Mouse (Mus musculus) cerebellum, adult 2 months (tissue): ENCODE results near the gene Tsc22d1. TPM values are rescaled to one million over a fixed set of nuclear protein-coding genes. Genes with fewer than 3 reads are reported as not detected.
A peak's percentile ranks its signal among the peaks of the same experiment; 100 is the strongest.

Experiments used
- DNase-seq, 2 experiments: peaks; one replicate each; pipeline ENCODE4 v3.0.0; 2021
- H3K27ac ChIP-seq: fragments of 200-500 bp; 2 replicates; pipeline ENCODE4 v1.5.1; 2012; ENCODE audit warnings: low read length, control low read depth, inconsistent platforms; ENCODE audit not compliant: insufficient read depth
- H3K27me3 ChIP-seq: fragments of 200-500 bp; 2 replicates; pipeline ENCODE4 v1.6.1; 2012; ENCODE audit warnings: inconsistent platforms, mild to moderate bottlenecking, low read length, moderate library complexity; ENCODE audit not compliant: control insufficient read depth, insufficient read depth
- H3K4me1 ChIP-seq: fragments of 200-500 bp; 2 replicates; pipeline ENCODE4 v1.6.1; 2011; ENCODE audit warnings: low read length; ENCODE audit not compliant: control insufficient read depth, insufficient read depth
- H3K4me3 ChIP-seq: fragments of 200-500 bp; replicated peaks from 2 replicates; pipeline ENCODE3; 2011; ENCODE audit warnings: mild to moderate bottlenecking, low read depth, low read length, control low read depth; ENCODE audit not compliant: insufficient read depth
- CTCF ChIP-seq: fragments of 200-500 bp; IDR thresholded peaks from 2 replicates; pipeline ENCODE4 v1.5.1; 2011; ENCODE audit warnings: low read depth, mild to moderate bottlenecking, control low read depth, low read length, moderate library complexity, borderline replicate concordance; ENCODE audit not compliant: insufficient read depth
- POLR2A ChIP-seq: fragments of 200-500 bp; IDR thresholded peaks from 2 replicates; pipeline ENCODE4 v1.6.1; 2011; ENCODE audit warnings: low read length, control low read depth, borderline replicate concordance; ENCODE audit not compliant: insufficient read depth
- WGBS: fragments of 180-500 bp; shearing (Covaris S2); methylation state at CpG from one replicate; pipeline ENCODE4 v1.1.7; 2018; 5-methylcytosine and 5-hydroxymethylcytosine counted together
- polyA plus RNA-seq: library from polyadenylated mRNA; depleted of rRNA; stranded (reverse); fragments of >200 nt; gene quantifications from 2 replicates; pipeline ENCODE4 v1.2.3, GENCODE M21; 2012

Tsc22d1 gene
- polyA plus RNA-seq, 1 experiment = 362 TPM

- H3K27me3 ChIP-seq = no peaks in the 10 kb centered on the region
- 56% methylated on average over 4 of the region's 4 CpGs for WGBS
- no peak for TF ChIP-seq POLR2A
- no peak for TF ChIP-seq CTCF
Observed at GRCm38 (mm10) chr14:76476770-76477169, 62.0 kb downstream of the Tsc22d1 start.

GRCm38 (mm10) chr14:76478076-76478475, 63.3 kb downstream of the Tsc22d1 start:
- Histone ChIP-seq H3K27me3 (no peaks in the 10 kb centered on the region), H3K27ac (no peak overlapping the region), H3K4me1 (peaks cover 3% of the 10 kb centered on the region), H3K4me3 (no peak overlapping the region)
- 85% methylated on average over 2 of the region's 2 CpGs for WGBS
- TF ChIP-seq POLR2A = no peak
- TF ChIP-seq CTCF = no peak
- DNase-seq = no peak

More at GRCm38 (mm10) chr14:76476770-76477169, 62.0 kb downstream of the Tsc22d1 start:
- no peak overlapping the region for H3K4me3 ChIP-seq
- DNase-seq = no peak
- H3K4me1 ChIP-seq = no peaks in the 10 kb centered on the region
- no peak overlapping the region for H3K27ac ChIP-seq

GRCm38 (mm10) chr14:76478616-76479015, 63.9 kb downstream of the Tsc22d1 start:
- no peak overlapping the region for H3K4me3 ChIP-seq
- H3K4me1 ChIP-seq = peaks cover 3% of the 10 kb centered on the region
- no peaks in the 10 kb centered on the region for H3K27me3 ChIP-seq
- 53% methylated on average over 6 of the region's 6 CpGs for WGBS
- TF ChIP-seq CTCF = no peak
- TF ChIP-seq POLR2A = no peak
- no peak overlapping the region for H3K27ac ChIP-seq
- DNase-seq = no peak

- 31% methylated on average over 6 of the region's 6 CpGs for WGBS
Observed at GRCm38 (mm10) chr14:76479867-76480266, 65.1 kb downstream of the Tsc22d1 start.

GRCm38 (mm10) chr14:76480507-76480906, 65.7 kb downstream of the Tsc22d1 start:
- TF ChIP-seq CTCF = no peak
- TF ChIP-seq POLR2A = no peak
- Histone ChIP-seq H3K27ac (no peak overlapping the region), H3K27me3 (no peaks in the 10 kb centered on the region), H3K4me3 (no peak overlapping the region), H3K4me1 (peaks cover 3% of the 10 kb centered on the region)
- 91% methylated on average over 11 of the region's 11 CpGs for WGBS
- DNase-seq = no peak

More at GRCm38 (mm10) chr14:76479867-76480266, 65.1 kb downstream of the Tsc22d1 start:
- Histone ChIP-seq H3K27ac (no peak overlapping the region), H3K4me3 (no peak overlapping the region), H3K27me3 (no peaks in the 10 kb centered on the region), H3K4me1 (peaks cover 3% of the 10 kb centered on the region)
- DNase-seq = peak in 1 of 2 experiments; percentile 43
- peak; percentile 61; the same call in 1 of the 2 replicates for TF ChIP-seq CTCF
- TF ChIP-seq POLR2A = no peak

- Histone ChIP-seq H3K27ac (no peak overlapping the region), H3K4me1 (peaks cover 14% of the 10 kb centered on the region), H3K27me3 (no peaks in the 10 kb centered on the region), H3K4me3 (no peak overlapping the region)
- 97% methylated on average over 1 of the region's 1 CpGs for WGBS
- no peak for DNase-seq
- no peak for TF ChIP-seq POLR2A
- no peak for TF ChIP-seq CTCF
Observed at GRCm38 (mm10) chr14:76483701-76484100, 68.9 kb downstream of the Tsc22d1 start.

GRCm38 (mm10) chr14:76487609-76488008, 72.8 kb downstream of the Tsc22d1 start:
- TF ChIP-seq POLR2A = no peak
- TF ChIP-seq CTCF = no peak
- Histone ChIP-seq H3K4me3 (no peak overlapping the region), H3K27me3 (no peaks in the 10 kb centered on the region), H3K27ac (no peak overlapping the region), H3K4me1 (peaks cover 22% of the 10 kb centered on the region)
- 84% methylated on average over 16 of the region's 16 CpGs for WGBS
- DNase-seq = no peak

GRCm38 (mm10) chr14:76488101-76489044, 73.6 kb downstream of the Tsc22d1 start:
- 52% methylated on average over 18 of the region's 18 CpGs for WGBS
- H3K4me3 ChIP-seq = no peak overlapping the region
- no peaks in the 10 kb centered on the region for H3K27me3 ChIP-seq
- TF ChIP-seq POLR2A (no peak), CTCF (peak; percentile 23; the same call in 1 of the 2 replicates)
- no peak overlapping the region for H3K27ac ChIP-seq
- DNase-seq = no peak
- peaks cover 21% of the 10 kb centered on the region for H3K4me1 ChIP-seq
